Mouse (Mus musculus): ENCODE results near the gene Adcy4. TPM values are rescaled to one million over a fixed set of nuclear protein-coding genes. Genes with fewer than 3 reads are reported as not detected.
A peak's percentile ranks its signal among the peaks of the same experiment; 100 is the strongest.
"Not testable (repeated sequence)": the region's sequence is repeated elsewhere in the genome, so short reads cannot be mapped to it uniquely, and the experiment has no call there.

The Adcy4 gene
- polyA plus RNA-seq, 1 experiment from 2014 or later: 17.7 TPM

DNA sequence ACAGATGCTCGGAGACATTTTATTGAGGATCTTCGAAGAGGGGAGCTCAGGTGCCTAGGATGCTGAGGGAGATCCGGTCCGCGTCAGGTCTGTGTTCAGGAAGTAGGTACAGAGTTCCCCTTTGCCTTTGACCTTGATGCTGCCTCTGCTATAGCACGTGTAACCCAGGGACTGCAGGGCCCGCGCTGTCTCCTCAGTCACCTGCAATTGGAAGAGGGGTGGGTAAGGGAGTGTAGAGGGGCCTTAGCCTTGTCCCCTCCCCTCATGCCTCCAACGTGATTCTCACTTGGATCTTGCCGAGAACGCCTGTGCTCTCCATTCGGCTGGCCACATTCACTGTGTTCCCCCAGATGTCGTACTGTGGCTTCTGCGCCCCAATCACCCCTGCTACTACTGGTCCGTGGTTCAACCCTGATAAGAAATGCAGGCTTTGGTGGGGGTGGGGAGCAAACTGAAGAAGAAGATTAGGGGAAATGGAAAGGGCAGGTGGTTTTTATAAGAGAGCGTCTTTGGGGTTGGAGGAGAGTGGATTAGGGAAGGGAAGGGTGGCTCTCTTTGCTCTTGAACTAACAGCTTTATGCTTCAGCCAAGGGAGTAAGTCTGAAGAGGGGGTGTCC, 14.7 kb downstream of the Adcy4 start:
- peaks cover 14% of the 10 kb centered on the region for H3K4me1 ChIP-seq
- WGBS: 69% methylated on average over 16 of the region's 16 CpGs
- H3K27ac ChIP-seq (replicated peaks): no peak overlapping the region
- H3K9me3 ChIP-seq: no peaks in the 10 kb centered on the region
- H3K27me3 ChIP-seq (replicated peaks): peaks cover 70% of the 10 kb centered on the region
- no peak overlapping the region for H3K4me2 ChIP-seq
- no peak overlapping the region for H3K4me3 ChIP-seq
- no peak overlapping the region for H3K9ac ChIP-seq
- ATAC-seq (ENCODE audit: extremely low read depth, insufficient number of reproducible peaks, low FRiP score, low TSS enrichment): no peak
- H3K36me3 ChIP-seq: peaks cover 8% of the 10 kb centered on the region

DNA sequence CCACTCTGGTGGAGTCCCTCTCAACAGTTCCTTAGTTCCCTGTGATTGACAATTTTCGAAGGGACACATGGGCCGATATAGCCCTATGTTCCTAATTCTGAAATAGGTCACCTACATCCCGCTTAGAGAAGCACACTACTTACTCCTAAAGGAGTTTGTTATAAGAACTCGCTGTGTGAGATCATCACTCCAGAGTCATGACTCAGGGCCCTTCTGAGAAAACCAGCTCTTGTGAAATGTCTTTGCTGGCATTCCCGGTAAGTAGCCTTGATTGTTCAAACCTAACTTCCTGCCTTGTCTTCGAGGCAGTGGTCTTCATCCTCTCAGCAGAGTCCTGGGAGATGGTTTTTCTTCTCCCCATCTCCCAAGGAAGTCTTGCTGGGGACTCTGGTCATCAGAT, 15.3 kb downstream of the Adcy4 start:
- H3K36me3 ChIP-seq: peaks cover 3% of the 10 kb centered on the region; the same call in 1 of the 2 replicates
- no peak for ATAC-seq (ENCODE audit: extremely low read depth, insufficient number of reproducible peaks, low FRiP score, low TSS enrichment)
- no peak overlapping the region for H3K4me3 ChIP-seq
- H3K9ac ChIP-seq: no peak overlapping the region
- H3K9me3 ChIP-seq: no peaks in the 10 kb centered on the region
- no peak overlapping the region for H3K4me2 ChIP-seq
- H3K27ac ChIP-seq (replicated peaks): no peak overlapping the region
- peaks cover 73% of the 10 kb centered on the region for H3K27me3 ChIP-seq (replicated peaks)
- WGBS: 85% methylated on average over 6 of the region's 6 CpGs
- peaks cover 21% of the 10 kb centered on the region for H3K4me1 ChIP-seq

DNA sequence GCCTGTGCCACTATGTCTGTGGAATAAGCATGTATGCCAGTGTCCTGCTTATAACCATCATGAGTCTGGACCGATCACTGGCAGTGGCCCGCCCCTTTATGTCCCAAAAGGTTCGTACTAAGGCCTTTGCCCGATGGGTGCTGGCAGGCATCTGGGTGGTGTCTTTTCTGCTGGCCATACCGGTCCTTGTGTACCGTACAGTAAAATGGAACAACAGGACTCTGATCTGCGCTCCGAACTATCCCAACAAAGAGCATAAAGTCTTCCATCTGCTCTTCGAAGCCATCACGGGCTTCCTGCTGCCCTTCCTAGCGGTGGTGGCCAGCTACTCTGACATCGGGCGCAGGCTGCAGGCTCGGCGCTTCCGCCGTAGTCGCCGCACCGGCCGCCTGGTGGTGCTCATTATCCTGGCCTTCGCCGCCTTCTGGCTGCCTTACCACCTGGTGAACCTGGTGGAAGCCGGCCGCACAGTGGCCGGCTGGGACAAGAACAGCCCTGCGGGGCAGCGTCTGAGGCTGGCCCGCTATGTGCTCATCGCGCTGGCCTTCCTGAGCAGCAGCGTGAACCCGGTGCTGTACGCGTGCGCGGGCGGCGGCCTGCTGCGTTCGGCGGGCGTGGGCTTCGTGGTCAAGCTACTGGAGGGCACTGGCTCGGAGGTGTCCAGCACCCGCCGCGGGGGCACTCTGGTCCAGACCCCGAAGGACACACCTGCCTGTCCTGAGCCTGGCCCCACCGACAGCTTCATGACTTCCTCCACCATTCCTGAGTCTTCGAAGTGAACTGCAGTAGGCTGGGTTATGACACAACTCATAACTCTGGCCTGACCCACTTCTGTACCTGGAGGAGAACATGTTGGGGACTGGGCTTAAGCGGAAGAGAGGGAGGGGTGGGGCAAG, 16.1 kb downstream of the Adcy4 start:
- ATAC-seq (ENCODE audit: extremely low read depth, insufficient number of reproducible peaks, low FRiP score, low TSS enrichment): peak; percentile 32; the same call in 1 of the 2 replicates
- H3K4me3 ChIP-seq: peak overlapping the region; percentile 53
- peak overlapping the region; percentile 78 for H3K9ac ChIP-seq
- peaks cover 29% of the 10 kb centered on the region for H3K4me1 ChIP-seq
- WGBS: 11% methylated on average over 52 of the region's 52 CpGs
- H3K9me3 ChIP-seq: no peaks in the 10 kb centered on the region
- H3K36me3 ChIP-seq: peaks cover 3% of the 10 kb centered on the region; the same call in 1 of the 2 replicates
- peak overlapping the region; percentile 82 for H3K4me2 ChIP-seq
- H3K27me3 ChIP-seq (replicated peaks): peaks cover 77% of the 10 kb centered on the region
- no peak overlapping the region for H3K27ac ChIP-seq (replicated peaks)

DNA sequence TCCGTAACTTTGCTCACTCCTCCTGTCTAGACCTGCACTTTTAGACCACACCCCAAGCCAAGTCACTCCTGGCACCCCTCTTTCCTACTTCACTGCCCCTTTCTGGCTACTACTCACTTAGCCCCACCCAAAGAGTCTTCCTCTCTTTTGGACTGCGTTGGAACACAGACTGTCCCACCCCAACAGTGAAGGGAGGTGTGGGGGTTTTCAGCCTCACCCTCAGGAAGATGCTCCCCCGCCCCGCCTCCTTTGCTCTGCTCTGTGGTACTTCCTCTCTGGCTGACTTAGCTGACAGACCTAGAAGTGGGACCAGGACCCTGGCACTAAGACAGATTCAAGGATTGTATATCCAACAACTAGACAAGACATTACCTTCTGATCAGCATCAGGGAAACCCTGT, 18.2 kb downstream of the Adcy4 start, which contains the start of gene Ltb4r1:
Gene Ltb4r1, plus strand, starts transcription at position 267 of the 400 bp plus-strand sequence.
- Histone ChIP-seq H3K4me1 (peaks cover 41% of the 10 kb centered on the region), H3K4me3 (no peak within 1 kb of the TSS), H3K36me3 (peaks cover 3% of the 10 kb centered on the region; the same call in 1 of the 2 replicates), H3K4me2 (no peak within 1 kb of the TSS), H3K9ac (no peak within 1 kb of the TSS), H3K27me3 (replicated peaks) (peaks cover 90% of the 10 kb centered on the region), H3K27ac (replicated peaks) (no peak within 1 kb of the TSS), H3K9me3 (no peaks in the 10 kb centered on the region)
- WGBS: 54% methylated on average over 4 of the region's 4 CpGs
- ATAC-seq (ENCODE audit: extremely low read depth, insufficient number of reproducible peaks, low FRiP score, low TSS enrichment): no peak

DNA sequence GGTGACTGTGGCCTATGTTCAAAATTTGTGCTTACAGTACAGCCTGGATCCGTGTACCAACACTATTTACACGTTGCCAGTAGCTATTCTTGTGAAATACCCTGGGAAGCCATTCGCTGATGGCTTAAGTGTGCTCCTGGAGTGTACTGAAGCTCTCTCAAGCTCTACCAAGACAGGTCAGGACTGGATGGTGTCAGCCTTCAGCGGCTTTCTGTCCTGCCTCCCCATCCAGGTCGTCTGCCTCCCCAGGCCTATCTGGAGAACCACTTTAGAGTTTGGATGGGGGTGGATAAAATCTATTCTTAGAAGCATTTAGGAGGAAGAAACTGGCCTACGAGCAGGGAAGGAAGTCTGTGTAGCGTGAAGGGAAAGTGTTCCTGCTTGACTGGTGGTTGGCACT, 20.7 kb downstream of the Adcy4 start:
- Histone ChIP-seq H3K4me2 (peak overlapping the region; percentile 92), H3K4me3 (peak overlapping the region; percentile 59; the same call in 1 of the 2 replicates), H3K9ac (peak overlapping the region; percentile 84), H3K27ac (replicated peaks) (peak overlapping the region; percentile 54), H3K9me3 (no peaks in the 10 kb centered on the region), H3K4me1 (peaks cover 46% of the 10 kb centered on the region), H3K27me3 (replicated peaks) (peaks cover 72% of the 10 kb centered on the region), H3K36me3 (no peaks in the 10 kb centered on the region)
- ATAC-seq (ENCODE audit: extremely low read depth, insufficient number of reproducible peaks, low FRiP score, low TSS enrichment): no peak
- 18% methylated on average over 7 of the region's 7 CpGs for WGBS

DNA sequence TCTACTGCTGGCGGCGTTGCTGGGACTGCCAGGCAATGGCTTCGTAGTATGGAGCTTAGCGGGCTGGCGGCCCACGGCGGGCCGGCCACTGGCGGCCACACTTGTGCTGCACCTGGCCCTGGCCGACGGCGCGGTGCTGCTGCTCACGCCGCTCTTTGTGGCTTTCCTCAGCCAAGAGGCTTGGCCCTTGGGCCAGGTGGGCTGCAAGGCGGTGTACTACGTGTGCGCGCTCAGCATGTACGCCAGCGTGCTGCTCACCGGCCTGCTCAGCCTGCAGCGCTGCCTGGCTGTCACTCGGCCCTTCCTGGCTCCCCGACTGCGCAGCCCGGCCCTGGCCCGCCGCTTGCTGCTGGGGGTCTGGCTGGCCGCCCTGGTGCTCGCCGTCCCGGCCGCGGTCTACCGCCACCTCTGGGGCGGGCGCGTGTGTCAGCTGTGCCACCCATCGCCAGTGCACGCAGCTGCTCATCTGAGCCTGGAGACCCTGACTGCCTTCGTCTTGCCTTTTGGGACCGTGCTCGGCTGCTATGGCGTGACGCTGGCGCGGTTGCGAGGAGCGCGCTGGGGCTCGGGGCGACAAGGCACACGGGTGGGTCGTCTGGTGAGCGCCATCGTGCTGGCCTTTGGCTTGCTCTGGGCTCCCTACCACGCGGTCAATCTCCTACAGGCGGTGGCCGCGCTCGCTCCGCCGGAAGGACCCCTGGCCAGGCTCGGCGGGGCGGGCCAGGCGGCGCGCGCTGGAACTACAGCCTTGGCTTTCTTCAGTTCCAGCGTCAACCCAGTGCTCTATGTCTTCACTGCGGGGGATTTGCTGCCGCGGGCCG, 21.7 kb downstream of the Adcy4 start:
- ATAC-seq (ENCODE audit: extremely low read depth, insufficient number of reproducible peaks, low FRiP score, low TSS enrichment): peak; percentile 22; the same call in 1 of the 2 replicates
- Histone ChIP-seq H3K9me3 (no peaks in the 10 kb centered on the region), H3K36me3 (no peaks in the 10 kb centered on the region), H3K4me1 (peaks cover 47% of the 10 kb centered on the region), H3K27me3 (replicated peaks) (peaks cover 64% of the 10 kb centered on the region), H3K4me2 (peak overlapping the region; percentile 92), H3K4me3 (peak overlapping the region; percentile 59), H3K27ac (replicated peaks) (0 out of 2 replicates have a peak overlapping the region, but pooled peaks have one; percentile 54), H3K9ac (peak overlapping the region; percentile 84)
- 1% methylated on average over 77 of the region's 77 CpGs for WGBS

DNA sequence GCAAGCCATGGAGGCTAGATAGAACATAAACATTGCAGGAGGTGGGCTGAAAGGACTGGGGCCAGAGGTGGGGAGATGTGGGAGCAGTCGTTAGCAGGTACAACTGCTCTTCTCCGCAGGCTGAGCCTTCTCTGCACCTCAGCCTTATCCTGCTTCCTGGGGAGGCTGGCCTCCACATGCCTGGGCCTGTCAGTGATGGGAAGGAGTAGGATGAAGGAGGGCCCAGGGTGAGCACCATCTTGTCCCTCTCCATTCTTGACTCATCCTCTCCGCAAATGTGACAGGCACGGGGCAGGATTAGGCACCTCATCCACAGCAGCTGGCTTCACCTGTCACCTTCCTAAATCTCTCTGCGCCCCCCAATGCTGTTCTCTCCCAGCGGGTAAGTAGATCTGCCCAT, 22.7 kb downstream of the Adcy4 start, which contains the start of gene Ltb4r2:
Gene Ltb4r2, plus strand, starts transcription at position 266 of the 400 bp plus-strand sequence.
- 79% methylated on average over 6 of the region's 6 CpGs for whole genome bisulfite sequencing
- peaks cover 7% of the 10 kb centered on the region for H3K36me3 ChIP-seq
- peak within 1 kb of the TSS; percentile 84 for H3K9ac ChIP-seq
- no peak for ATAC-seq (ENCODE audit: extremely low read depth, insufficient number of reproducible peaks, low FRiP score, low TSS enrichment)
- peaks cover 46% of the 10 kb centered on the region for H3K4me1 ChIP-seq
- peak within 1 kb of the TSS; percentile 59 for H3K4me3 ChIP-seq
- H3K27ac ChIP-seq (replicated peaks): 0 out of 2 replicates have a peak within 1 kb of the TSS, but pooled peaks have one; percentile 3
- H3K9me3 ChIP-seq: no peaks in the 10 kb centered on the region
- peak within 1 kb of the TSS; percentile 92 for H3K4me2 ChIP-seq
- peaks cover 54% of the 10 kb centered on the region for H3K27me3 ChIP-seq (replicated peaks)

DNA sequence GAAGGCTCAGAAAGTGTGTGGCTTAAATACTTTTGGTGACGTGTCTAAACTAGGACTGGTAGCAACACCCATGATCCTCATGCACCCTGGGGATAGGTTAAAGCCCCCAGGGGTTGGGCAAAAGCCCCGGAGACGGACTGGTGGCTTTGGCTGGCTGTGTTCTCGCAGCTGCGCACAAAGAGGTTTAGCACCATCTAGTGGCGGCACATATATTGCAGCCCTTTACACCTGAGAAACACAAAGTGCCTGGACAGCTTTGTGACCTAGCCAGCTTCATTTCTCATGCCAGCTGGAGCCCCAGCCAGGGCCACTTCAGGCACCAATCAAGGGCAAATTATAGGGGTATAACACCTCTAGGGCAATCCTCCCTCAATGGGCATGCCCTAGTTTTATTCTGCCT, 23.7 kb downstream of the Adcy4 start:
- not testable (repeated sequence) for H3K9me3 ChIP-seq; H3K27ac ChIP-seq (replicated peaks); ATAC-seq (ENCODE audit: extremely low read depth, insufficient number of reproducible peaks, low FRiP score, low TSS enrichment)
- Histone ChIP-seq H3K9ac (peak overlapping the region; percentile 72; the same call in 1 of the 2 replicates), H3K4me2 (peak overlapping the region; percentile 65), H3K36me3 (peaks cover 17% of the 10 kb centered on the region), H3K27me3 (replicated peaks) (peaks cover 45% of the 10 kb centered on the region), H3K4me3 (peak overlapping the region; percentile 34), H3K4me1 (peaks cover 46% of the 10 kb centered on the region)
- 3% methylated on average over 6 of the region's 6 CpGs for WGBS

DNA sequence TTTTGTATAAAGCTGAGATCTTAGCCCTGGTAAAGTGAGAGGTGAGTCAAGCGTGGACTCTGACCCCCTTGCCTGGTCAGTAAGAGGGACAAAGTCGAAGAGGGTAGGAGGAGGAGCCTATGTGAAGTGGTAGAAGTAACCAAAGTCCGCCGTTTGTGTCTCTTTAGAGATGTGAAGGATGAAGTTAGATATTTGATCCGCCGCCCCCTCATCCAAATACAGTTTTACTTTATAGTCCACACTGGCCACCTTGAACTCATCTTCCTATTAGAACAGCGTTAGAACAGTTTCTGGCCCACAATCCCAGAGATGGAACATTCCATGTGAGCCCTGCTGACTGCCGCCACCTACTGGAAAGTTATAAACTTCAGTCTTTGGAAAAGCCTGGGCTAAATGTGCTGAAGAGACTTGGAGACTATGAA, 25.5 kb downstream of the Adcy4 start, which contains the start of gene Cideb:
Gene Cideb, minus strand, starts transcription at position 96 of the 422 bp plus-strand sequence.
- Histone ChIP-seq H3K27me3 (replicated peaks) (peaks cover 28% of the 10 kb centered on the region), H3K4me2 (peak within 1 kb of the TSS; percentile 51), H3K36me3 (peaks cover 35% of the 10 kb centered on the region), H3K4me3 (peak within 1 kb of the TSS; percentile 18), H3K27ac (replicated peaks) (no peak within 1 kb of the TSS), H3K9me3 (no peaks in the 10 kb centered on the region), H3K9ac (peak within 1 kb of the TSS; percentile 28), H3K4me1 (peaks cover 33% of the 10 kb centered on the region)
- 11% methylated on average over 8 of the region's 8 CpGs for WGBS
- ATAC-seq (ENCODE audit: extremely low read depth, insufficient number of reproducible peaks, low FRiP score, low TSS enrichment): no peak

DNA sequence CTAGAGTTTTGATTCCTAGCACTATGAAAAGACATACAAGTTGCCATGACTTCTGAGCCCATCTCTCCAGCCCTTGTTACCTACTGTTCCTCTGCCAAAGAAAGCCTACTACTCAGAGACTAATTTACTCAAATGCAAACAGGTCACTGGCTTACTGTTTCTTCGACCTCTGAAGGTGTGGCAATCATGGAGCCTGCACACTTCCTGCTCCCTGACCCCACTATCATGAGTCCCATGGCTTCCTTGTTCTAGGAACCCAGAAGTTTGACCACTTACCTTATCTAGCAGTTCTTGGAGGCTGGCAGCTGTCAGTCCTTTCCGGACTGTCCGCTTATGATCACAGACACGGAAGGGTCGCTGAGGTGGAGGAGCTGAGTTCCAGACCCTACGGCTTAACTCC, 26.3 kb downstream of the Adcy4 start:
- peak overlapping the region; percentile 28; the same call in 1 of the 2 replicates for H3K9ac ChIP-seq
- H3K4me2 ChIP-seq: peak overlapping the region; percentile 51
- H3K36me3 ChIP-seq: peaks cover 43% of the 10 kb centered on the region
- no peak for ATAC-seq (ENCODE audit: extremely low read depth, insufficient number of reproducible peaks, low FRiP score, low TSS enrichment)
- H3K4me1 ChIP-seq: peaks cover 25% of the 10 kb centered on the region
- no peak overlapping the region for H3K27ac ChIP-seq (replicated peaks)
- no peak overlapping the region for H3K4me3 ChIP-seq
- H3K9me3 ChIP-seq: no peaks in the 10 kb centered on the region
- WGBS: 27% methylated on average over 6 of the region's 6 CpGs
- H3K27me3 ChIP-seq (replicated peaks): peaks cover 20% of the 10 kb centered on the region
